Mouse (Mus musculus) limb, embryonic 11.5 days (tissue): ENCODE measurements around the gene Zfp710. TPM values are rescaled to one million over a fixed set of nuclear protein-coding genes. Genes with fewer than 3 reads are reported as not detected.

ENCODE experiments used
- ATAC-seq: fragments of 200-750 bp; cut with Nextera tagmentation; 2 replicates; pipeline ENCODE4 v1.8.0; 2017; ENCODE audit warnings: low read depth; ENCODE audit not compliant: insufficient number of reproducible peaks, low FRiP score, low TSS enrichment
- DNase-seq: peaks from one replicate; pipeline ENCODE4 v3.0.0-alpha.2; 2015; ENCODE audit warnings: low spot score
- H3K27ac ChIP-seq: fragments of 300-500 bp; sonication (generic); replicated peaks from 2 replicates; pipeline ENCODE4 v1.5.1; 2014; ENCODE audit warnings: low read depth, mild to moderate bottlenecking, low read length
- H3K27me3 ChIP-seq: fragments of 300-500 bp; sonication (generic); 2 replicates; pipeline ENCODE4 v1.6.1; 2014; ENCODE audit warnings: mild to moderate bottlenecking, low read length, mixed read lengths; ENCODE audit not compliant: control insufficient read depth, insufficient read depth
- H3K36me3 ChIP-seq: fragments of 300-500 bp; sonication (generic); 2 replicates; pipeline ENCODE4 v1.6.1; 2014; ENCODE audit warnings: mild to moderate bottlenecking, low read length, moderate library complexity, mixed read lengths; ENCODE audit not compliant: control insufficient read depth, insufficient read depth
- H3K4me1 ChIP-seq: fragments of 300-500 bp; sonication (generic); 2 replicates; pipeline ENCODE4 v1.6.1; 2014; ENCODE audit warnings: low read length, mixed read lengths; ENCODE audit not compliant: control insufficient read depth, insufficient read depth
- H3K4me2 ChIP-seq: fragments of 300-500 bp; sonication (generic); 2 replicates; pipeline ENCODE4 v1.6.1; 2014; ENCODE audit warnings: low read depth, mild to moderate bottlenecking, moderate library complexity; ENCODE audit not compliant: severe bottlenecking
- H3K4me3 ChIP-seq: fragments of 300-500 bp; sonication (generic); 2 replicates; pipeline ENCODE4 v1.5.1; 2014; ENCODE audit warnings: low read depth, low read length
- H3K9ac ChIP-seq: fragments of 300-500 bp; sonication (generic); 2 replicates; pipeline ENCODE4 v1.6.1; 2014; ENCODE audit warnings: mild to moderate bottlenecking, low read length
- H3K9me3 ChIP-seq: fragments of 300-500 bp; sonication (generic); 2 replicates; pipeline ENCODE4 v1.6.1; 2016; ENCODE audit warnings: low read length; ENCODE audit not compliant: control insufficient read depth
- WGBS: fragments of 180-500 bp; shearing (Covaris S2); extraction: QIAGEN DNeasy Blood & Tissue Kit; methylation state at CpG from one replicate; pipeline ENCODE4 v1.1.7; 2014; 5-methylcytosine and 5-hydroxymethylcytosine counted together
- polyA plus RNA-seq: library from polyadenylated mRNA; unstranded; fragments of >200 nt; fragmentation: Nextera tagmentation; extraction: Ambion mirVana; gene quantifications from 2 replicates; pipeline ENCODE4 v1.2.1, GENCODE M21; 2014

The Zfp710 gene
- polyA plus RNA-seq, 1 experiment from 2014 or later, result 15.4 TPM

DNA sequence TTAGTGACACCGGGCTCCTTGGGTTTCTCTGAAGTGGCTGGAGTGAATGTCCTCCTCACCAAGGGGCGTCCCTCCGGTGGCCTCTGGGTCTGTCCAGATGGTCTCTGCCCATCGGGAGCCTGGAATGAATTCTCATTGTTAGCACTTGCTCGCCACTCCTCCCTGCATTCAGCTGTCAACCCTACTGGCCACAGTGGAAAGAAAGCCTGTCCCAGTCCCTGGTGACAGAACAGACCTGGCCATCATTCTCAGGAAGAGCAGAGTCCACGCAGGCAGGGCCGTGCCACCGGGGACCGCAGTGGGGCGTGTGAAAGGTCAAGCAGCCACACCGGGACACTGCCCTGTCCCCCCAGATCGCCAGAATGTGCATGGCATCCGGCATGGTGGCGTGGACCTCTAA lies 33.2 kb downstream of the Zfp710 start:
- ATAC-seq (no peak), DNase-seq (no peak)
- Histone ChIP-seq H3K27me3 (no peaks in the 10 kb centered on the region), H3K4me1 (0 out of 2 replicates have a peak, but pooled peaks cover 5% of the 10 kb centered on the region), H3K4me3 (no peak overlapping the region), H3K4me2 (no peak overlapping the region), H3K36me3 (no peaks in the 10 kb centered on the region), H3K9me3 (no peaks in the 10 kb centered on the region), H3K9ac (no peak overlapping the region; the same call in 1 of the 2 replicates), H3K27ac (no peak overlapping the region)
- 74% methylated on average over 14 of the region's 14 CpGs for WGBS

DNA sequence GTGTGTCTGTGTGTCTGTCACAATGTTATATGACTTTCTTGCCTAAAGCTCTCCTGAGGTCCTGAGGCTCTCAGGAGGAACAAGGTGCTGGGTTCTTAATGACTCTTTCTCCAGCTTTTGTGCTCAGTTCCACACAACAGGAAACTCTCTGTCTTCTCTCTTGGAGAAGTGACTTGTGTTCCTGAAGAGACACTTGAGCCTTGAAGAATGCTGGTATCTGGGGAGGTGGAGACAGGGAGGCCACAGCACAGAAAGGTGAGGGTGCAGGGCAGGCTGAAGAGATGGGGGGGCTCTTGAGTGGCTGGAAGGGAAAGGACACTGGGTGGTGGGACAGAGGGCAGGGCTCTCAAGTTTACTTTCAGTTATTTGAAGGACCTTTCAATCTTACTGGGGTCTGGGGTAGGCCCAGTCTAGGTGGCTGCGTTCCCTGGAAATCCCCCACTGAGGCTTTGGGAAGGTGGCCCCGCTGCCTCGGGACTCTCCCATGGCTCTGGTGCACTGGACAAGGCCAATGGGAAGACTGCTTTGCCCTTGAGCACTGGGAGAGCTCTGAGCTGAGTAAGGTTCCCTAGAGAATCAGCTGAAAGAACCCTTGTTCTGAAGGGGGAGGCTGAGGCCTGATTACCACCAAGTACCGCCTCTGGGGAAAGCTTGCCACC lies 33.9 kb downstream of the Zfp710 start:
- DNase-seq (no peak), ATAC-seq (no peak)
- peak overlapping the region; percentile 17; the same call in 1 of the 2 replicates for H3K9ac ChIP-seq
- H3K36me3 ChIP-seq, result no peaks in the 10 kb centered on the region
- H3K4me1 ChIP-seq, result 0 out of 2 replicates have a peak, but pooled peaks cover 5% of the 10 kb centered on the region
- H3K4me3 ChIP-seq, result no peak overlapping the region
- H3K27me3 ChIP-seq, result no peaks in the 10 kb centered on the region
- H3K4me2 ChIP-seq, result no peak overlapping the region
- WGBS, result 96% methylated on average over 4 of the region's 4 CpGs
- H3K27ac ChIP-seq, result no peak overlapping the region; the same call in 1 of the 2 replicates
- no peaks in the 10 kb centered on the region for H3K9me3 ChIP-seq

DNA sequence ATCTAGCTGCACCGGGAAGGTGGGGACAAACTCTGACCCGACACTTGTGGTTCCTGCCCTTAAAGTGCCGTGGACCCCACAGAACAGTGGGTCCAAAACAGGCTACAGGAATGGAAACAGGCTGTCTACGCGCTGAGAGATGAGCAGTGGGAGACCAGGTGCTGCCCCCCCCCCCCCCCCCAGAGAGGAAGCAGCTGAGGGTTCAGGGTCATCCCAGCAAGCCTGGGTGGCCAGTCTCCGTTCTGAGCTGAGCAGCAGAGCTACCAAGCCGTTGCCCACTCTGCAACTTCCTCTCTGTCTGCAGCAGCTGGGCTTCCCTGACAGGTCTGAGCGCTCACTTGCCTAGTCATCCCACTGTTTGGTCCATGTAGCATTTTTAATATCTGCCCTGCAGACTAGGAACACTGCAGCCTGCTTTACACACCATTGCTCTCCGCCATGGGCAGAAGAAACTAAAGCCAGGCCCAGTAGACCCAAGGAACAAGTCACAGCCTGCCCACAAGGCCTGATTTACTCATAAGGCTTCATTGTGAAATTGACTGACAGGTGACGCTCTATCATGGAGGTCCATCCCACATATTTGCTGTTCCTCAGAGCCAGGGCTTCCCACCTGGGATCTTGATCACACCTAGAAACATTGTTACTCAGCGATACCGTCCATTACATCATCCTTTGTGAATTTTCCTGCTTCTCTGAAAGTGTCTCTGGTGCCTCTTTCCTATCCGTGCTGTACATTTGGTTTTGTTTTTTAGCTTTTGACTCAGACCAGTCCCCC lies 34.6 kb downstream of the Zfp710 start:
- Histone ChIP-seq H3K9me3 (no peaks in the 10 kb centered on the region), H3K4me1 (0 out of 2 replicates have a peak, but pooled peaks cover 5% of the 10 kb centered on the region), H3K36me3 (no peaks in the 10 kb centered on the region), H3K4me3 (no peak overlapping the region), H3K4me2 (no peak overlapping the region), H3K27ac (no peak overlapping the region; the same call in 1 of the 2 replicates), H3K9ac (no peak overlapping the region), H3K27me3 (no peaks in the 10 kb centered on the region)
- WGBS, result 80% methylated on average over 13 of the region's 13 CpGs
- ATAC-seq (no peak), DNase-seq (no peak)

DNA sequence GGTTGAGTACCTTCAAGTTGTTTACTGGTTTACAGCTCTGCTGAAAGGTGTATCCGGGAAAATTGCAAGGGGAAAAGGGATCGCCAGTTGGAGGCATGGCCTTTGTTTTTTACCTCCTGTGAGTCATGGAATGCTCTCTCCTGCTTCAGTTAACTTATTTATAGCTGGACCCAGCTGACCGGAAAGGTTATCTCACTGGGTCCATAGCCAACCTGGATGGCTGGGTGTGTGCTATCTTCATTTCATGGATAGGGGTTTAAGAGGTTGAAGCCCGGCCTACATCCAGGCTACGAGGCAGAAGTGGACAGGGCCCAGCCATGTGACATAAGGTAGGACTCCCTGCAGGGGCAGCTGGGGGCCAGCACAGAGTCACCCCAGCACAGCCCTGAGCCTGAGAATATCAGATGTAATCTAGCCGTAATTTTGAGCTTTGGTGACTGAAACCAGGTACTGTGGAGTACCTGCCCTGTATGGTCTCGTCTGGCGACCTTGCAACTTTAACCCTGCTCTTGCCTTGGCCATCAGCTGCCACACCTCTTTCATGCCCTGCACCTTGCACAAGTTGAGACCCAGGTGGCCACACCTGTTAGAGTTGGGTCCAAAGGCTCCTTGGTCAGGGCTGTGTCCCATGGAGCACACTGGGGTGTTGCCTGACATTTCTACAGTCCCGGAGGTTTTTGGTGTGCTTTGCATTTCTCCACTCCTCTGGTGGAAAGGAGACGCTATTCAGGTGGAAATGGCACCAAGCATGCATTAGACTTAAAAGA lies 35.6 kb downstream of the Zfp710 start:
- Histone ChIP-seq H3K4me3 (no peak overlapping the region), H3K27me3 (no peaks in the 10 kb centered on the region), H3K9me3 (no peaks in the 10 kb centered on the region), H3K36me3 (no peaks in the 10 kb centered on the region), H3K4me2 (no peak overlapping the region), H3K9ac (no peak overlapping the region), H3K27ac (0 out of 2 replicates have a peak overlapping the region, but pooled peaks have one; percentile 30), H3K4me1 (0 out of 2 replicates have a peak, but pooled peaks cover 5% of the 10 kb centered on the region)
- 86% methylated on average over 10 of the region's 10 CpGs for WGBS
- no peak for ATAC-seq
- no peak for DNase-seq

DNA sequence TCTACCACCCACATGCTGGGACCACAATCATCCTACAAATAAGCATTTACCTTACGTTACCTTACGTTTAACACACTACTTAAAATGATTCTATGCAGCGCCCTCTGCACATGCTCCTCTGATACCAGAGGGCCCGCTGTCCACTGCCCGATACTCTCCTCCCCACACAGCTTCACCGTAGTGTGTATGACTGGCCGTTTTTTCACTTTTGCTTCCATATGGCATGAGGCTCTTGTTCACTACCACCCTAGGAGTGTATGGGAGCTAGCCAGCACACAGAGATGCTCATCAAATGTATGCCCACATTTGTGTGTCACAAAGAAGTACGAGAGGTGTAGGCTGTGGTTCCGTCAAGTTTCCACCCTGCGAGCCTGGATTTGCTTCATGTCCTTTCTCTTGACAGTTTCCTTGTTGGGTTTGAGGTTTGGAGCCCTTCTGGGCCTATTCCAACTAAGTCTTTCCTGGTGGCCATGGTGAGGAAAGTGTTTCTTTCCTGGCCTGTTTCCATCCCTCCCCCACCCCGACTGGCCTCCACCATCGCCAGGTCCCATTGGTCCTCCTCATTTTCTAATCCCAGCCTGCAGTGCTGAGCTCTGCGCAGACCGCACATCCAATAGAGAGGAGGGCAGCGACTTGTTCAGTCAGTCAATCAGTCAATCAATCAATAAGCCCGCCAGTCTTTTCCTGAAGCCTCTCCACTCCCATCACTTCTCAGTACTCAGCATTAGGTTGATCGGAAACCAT lies 37.6 kb downstream of the Zfp710 start:
- H3K9ac ChIP-seq, result no peak overlapping the region
- no peaks in the 10 kb centered on the region for H3K36me3 ChIP-seq
- H3K9me3 ChIP-seq, result no peaks in the 10 kb centered on the region
- 96% methylated on average over 17 of the region's 17 CpGs for WGBS
- ATAC-seq (no peak), DNase-seq (no peak)
- no peak overlapping the region for H3K4me3 ChIP-seq
- no peak overlapping the region for H3K27ac ChIP-seq
- H3K4me1 ChIP-seq, result no peaks in the 10 kb centered on the region
- H3K27me3 ChIP-seq, result no peaks in the 10 kb centered on the region
- no peak overlapping the region for H3K4me2 ChIP-seq

DNA sequence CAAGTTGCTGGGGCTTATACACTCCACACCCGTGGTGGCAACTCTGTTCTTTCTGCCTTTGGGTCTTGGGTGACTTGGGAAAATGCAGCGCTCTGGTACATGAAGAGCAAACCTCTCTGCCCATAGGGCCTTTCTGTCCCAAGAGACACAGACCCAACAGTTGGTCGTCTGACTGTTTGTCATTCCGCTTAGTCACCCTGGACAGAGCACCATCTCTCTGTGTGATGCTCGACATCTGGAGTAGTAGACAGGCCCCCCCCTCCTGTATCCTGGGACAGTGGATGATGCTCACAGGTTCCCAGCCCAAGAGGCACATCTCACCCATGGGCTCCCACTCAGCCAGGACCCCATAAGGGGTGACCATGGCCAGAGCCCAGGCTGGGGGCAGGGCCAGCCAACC lies 38.6 kb downstream of the Zfp710 start:
- Histone ChIP-seq H3K9me3 (no peaks in the 10 kb centered on the region), H3K27ac (no peak overlapping the region), H3K4me1 (no peaks in the 10 kb centered on the region), H3K36me3 (no peaks in the 10 kb centered on the region), H3K9ac (no peak overlapping the region), H3K4me2 (no peak overlapping the region), H3K4me3 (no peak overlapping the region), H3K27me3 (no peaks in the 10 kb centered on the region)
- DNase-seq (no peak), ATAC-seq (no peak)
- 69% methylated on average over 5 of the region's 5 CpGs for WGBS

DNA sequence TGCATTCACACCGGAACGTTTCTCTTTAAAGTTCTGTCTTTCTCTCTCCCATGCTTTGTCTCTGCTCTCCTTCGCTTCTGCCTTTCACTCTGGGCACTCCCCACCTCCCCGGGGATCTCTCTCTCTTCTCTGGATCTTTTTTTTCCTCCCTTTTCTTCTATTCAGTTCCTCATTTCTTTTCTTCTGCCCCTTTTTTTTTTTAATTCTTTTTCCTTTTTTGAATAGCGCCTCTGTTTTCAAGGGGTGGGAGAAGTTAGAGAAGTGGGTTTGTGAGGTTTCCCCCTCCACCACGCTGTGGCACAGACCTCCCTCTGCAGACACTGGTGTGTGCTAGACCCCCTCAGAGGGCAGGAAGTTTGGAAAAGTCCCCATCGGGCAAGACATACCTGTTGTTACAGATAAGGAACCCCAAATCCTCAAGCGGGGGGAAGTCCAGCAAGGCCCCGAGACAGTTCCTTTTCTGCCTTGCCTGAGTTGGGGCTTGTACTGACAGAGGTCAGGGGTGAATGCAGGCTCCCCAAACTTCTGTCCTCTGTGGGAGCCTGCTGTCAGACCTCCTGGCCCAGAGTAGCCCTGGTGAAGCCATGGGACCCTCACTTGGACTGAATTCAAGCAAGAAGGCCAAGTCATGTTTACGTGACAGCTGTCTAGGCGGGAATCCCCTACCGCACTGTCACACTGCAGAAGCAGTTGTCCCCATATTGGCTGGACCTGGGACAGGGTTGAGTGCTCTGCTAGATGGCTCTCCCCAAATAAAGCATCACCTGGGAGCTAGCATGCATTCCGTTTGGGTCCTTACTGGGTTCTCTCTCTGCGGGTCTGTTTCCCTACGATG lies 39.5 kb downstream of the Zfp710 start:
- Histone ChIP-seq H3K27ac (no peak overlapping the region), H3K9me3 (no peaks in the 10 kb centered on the region)

More for the DNA sequence above, 39.5 kb downstream of the Zfp710 start:
- Histone ChIP-seq H3K36me3 (no peaks in the 10 kb centered on the region), H3K4me1 (no peaks in the 10 kb centered on the region), H3K9ac (no peak overlapping the region), H3K4me2 (no peak overlapping the region), H3K27me3 (no peaks in the 10 kb centered on the region), H3K4me3 (no peak overlapping the region)
- DNase-seq (no peak), ATAC-seq (no peak)
- WGBS, result 80% methylated on average over 15 of the region's 15 CpGs
